Mouse (Mus musculus): ENCODE data around the gene Ipo7.
"Not testable (repeated sequence)": the region's sequence is repeated elsewhere in the genome, so short reads cannot be mapped to it uniquely, and the experiment has no call there.

Gene Ipo7

GRCm38 (mm10) chr7:110018117-110018630 lies at the start of gene Ipo7:
Ipo7 (plus strand) TSS chr7:110018274.
- DNase-seq (ENCODE audit: inconsistent age in 2 of 2, low spot score in 1 of 2) = peak; percentile 94 to 97

- peak; percentile 44 to 56 for DNase-seq (ENCODE audit: inconsistent age in 2 of 2, low spot score in 1 of 2)
Observed at GRCm38 (mm10) chr7:109968924-109969450, 49.1 kb upstream of the Ipo7 start.

- DNase-seq (ENCODE audit: inconsistent age in 2 of 2, low spot score in 1 of 2) = no peak
Observed at GRCm38 (mm10) chr7:109969542-109969941, 48.5 kb upstream of the Ipo7 start.

- DNase-seq (ENCODE audit: inconsistent age in 2 of 2, low spot score in 1 of 2) = no peak
Observed at GRCm38 (mm10) chr7:109975966-109976715, 41.9 kb upstream of the Ipo7 start.

- DNase-seq (ENCODE audit: inconsistent age in 2 of 2, low spot score in 1 of 2) = peak in 1 of 2 experiments; percentile 55
Observed at GRCm38 (mm10) chr7:109977131-109977530, 40.9 kb upstream of the Ipo7 start.

GRCm38 (mm10) chr7:109984608-109985007 lies 33.5 kb upstream of the Ipo7 start:
- not testable (repeated sequence) for DNase-seq (ENCODE audit: inconsistent age in 2 of 2, low spot score in 1 of 2)

GRCm38 (mm10) chr7:109985661-109986132 lies 32.4 kb upstream of the Ipo7 start:
- DNase-seq (ENCODE audit: inconsistent age in 2 of 2, low spot score in 1 of 2) = no peak

GRCm38 (mm10) chr7:109986133-109986669 lies 31.9 kb upstream of the Ipo7 start:
- peak; percentile 100 for DNase-seq (ENCODE audit: inconsistent age in 2 of 2, low spot score in 1 of 2)

- peak in 1 of 2 experiments; percentile 75 for DNase-seq (ENCODE audit: inconsistent age in 2 of 2, low spot score in 1 of 2)
Observed at GRCm38 (mm10) chr7:109986775-109987174, 31.3 kb upstream of the Ipo7 start, which contains the start of gene Tmem41b. Tmem41b (minus strand) TSS chr7:109986929.

- no peak for DNase-seq (ENCODE audit: inconsistent age in 2 of 2, low spot score in 1 of 2)
Observed at GRCm38 (mm10) chr7:109991286-109991685, 26.8 kb upstream of the Ipo7 start.

- DNase-seq (ENCODE audit: inconsistent age in 2 of 2, low spot score in 1 of 2) = peak; percentile 73 to 95
Observed at GRCm38 (mm10) chr7:109993157-109993959, 24.7 kb upstream of the Ipo7 start.

GRCm38 (mm10) chr7:109998388-109998787 lies 19.7 kb upstream of the Ipo7 start:
- DNase-seq (ENCODE audit: inconsistent age in 2 of 2, low spot score in 1 of 2) = no peak

GRCm38 (mm10) chr7:110002092-110002491 lies 16.0 kb upstream of the Ipo7 start:
- no peak for DNase-seq (ENCODE audit: inconsistent age in 2 of 2, low spot score in 1 of 2)

- DNase-seq (ENCODE audit: inconsistent age in 2 of 2, low spot score in 1 of 2) = peak; percentile 87 to 90
Observed at GRCm38 (mm10) chr7:110002968-110003367, 15.1 kb upstream of the Ipo7 start.

- no peak for DNase-seq (ENCODE audit: inconsistent age in 2 of 2, low spot score in 1 of 2)
Observed at GRCm38 (mm10) chr7:110005976-110006375, 12.1 kb upstream of the Ipo7 start.

GRCm38 (mm10) chr7:110006471-110007195 lies 11.4 kb upstream of the Ipo7 start:
- DNase-seq (ENCODE audit: inconsistent age in 2 of 2, low spot score in 1 of 2) = no peak

GRCm38 (mm10) chr7:110008513-110008912 lies 9.6 kb upstream of the Ipo7 start:
- no peak for DNase-seq (ENCODE audit: inconsistent age in 2 of 2, low spot score in 1 of 2)

GRCm38 (mm10) chr7:110009084-110009483 lies 9.0 kb upstream of the Ipo7 start:
- peak in 1 of 2 experiments; percentile 65 for DNase-seq (ENCODE audit: inconsistent age in 2 of 2, low spot score in 1 of 2)

- no peak for DNase-seq (ENCODE audit: inconsistent age in 2 of 2, low spot score in 1 of 2)
Observed at GRCm38 (mm10) chr7:110011417-110011816, 6.7 kb upstream of the Ipo7 start.

- DNase-seq (ENCODE audit: inconsistent age in 2 of 2, low spot score in 1 of 2) = no peak
Observed at GRCm38 (mm10) chr7:110014272-110014671, 3.8 kb upstream of the Ipo7 start.

All from adrenal gland, adult (tissue).